Mouse (Mus musculus) monocyte, adult 2 months (primary cell): Measurements from ENCODE around the gene Zdhhc14.

Source experiments
- DNase-seq, 2 experiments: peaks; one replicate each; pipeline ENCODE4 v3.0.0; 2022; ENCODE audit warnings: low spot score in 2 of 2, low read depth in 1 of 2

Gene Zdhhc14

DNA sequence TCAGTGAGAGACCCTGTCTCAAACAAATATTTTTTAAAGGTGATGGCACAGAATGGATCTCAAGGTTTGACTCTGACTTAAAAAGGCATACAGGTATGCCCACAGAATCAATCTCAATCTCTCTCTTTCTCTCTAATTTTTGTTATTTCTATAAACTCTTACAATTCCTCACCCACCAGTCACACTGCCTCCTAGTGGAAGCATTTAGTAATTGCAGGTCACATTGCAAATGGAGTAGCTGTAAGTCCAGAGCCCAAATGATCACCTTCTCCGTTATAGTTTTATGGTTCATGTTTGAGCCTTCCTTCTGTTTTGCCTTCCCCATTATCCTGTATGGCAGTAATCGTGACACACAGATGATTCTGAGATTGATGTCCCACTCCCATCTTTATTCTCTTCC, 230.4 kb downstream of the Zdhhc14 start:
- DNase-seq = no peak

- no peak for DNase-seq
These were observed 231.3 kb downstream of the Zdhhc14 start for GRCm38 (mm10) chr17:5723601-5724189.

DNA sequence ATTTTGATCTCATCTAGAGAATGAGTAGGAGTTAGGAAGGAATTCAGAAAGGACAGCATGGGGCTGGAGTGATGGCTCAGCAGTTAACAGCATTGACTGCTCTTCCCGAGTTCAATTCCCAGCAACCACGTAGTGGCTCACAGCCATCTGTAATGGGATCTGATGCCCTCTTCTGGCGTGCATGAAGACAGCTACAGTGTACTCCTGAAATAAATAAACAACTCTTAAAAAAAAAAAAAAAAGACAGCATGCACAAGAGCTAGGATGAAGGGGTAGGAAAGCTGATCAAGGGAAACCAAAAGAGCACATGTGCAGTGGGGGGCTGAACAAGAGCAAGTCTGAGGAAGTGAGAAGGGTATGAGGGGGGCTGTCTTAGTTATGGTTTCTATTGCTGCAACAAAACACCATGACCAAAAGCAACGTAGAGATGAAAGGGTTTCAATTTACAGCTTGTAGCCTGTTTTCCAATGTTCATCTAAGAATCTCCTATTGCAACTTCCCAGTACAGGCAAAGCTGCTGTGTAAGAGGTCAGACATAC, 237.3 kb downstream of the Zdhhc14 start:
- no peak for DNase-seq

DNA sequence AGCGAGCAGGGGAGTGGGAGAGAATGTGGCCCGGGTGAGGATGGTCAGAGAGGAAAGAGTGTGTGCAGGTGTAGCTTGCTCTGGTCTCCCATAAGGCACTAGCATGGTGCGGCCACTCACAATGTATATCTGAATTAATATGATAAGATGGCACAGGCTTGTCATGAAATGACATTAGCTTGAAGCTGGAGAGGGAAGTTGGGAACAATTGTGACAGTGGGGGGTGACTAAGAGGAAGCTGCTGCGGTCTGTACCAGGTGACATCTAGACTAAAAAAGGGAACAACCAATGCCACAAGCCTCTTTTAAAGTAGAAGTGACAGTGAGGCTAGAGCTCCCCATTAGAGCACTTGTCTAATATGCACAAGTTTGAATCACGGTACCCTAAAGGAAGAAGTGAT, 238.2 kb downstream of the Zdhhc14 start:
- DNase-seq = peak; percentile 38 to 54

DNA sequence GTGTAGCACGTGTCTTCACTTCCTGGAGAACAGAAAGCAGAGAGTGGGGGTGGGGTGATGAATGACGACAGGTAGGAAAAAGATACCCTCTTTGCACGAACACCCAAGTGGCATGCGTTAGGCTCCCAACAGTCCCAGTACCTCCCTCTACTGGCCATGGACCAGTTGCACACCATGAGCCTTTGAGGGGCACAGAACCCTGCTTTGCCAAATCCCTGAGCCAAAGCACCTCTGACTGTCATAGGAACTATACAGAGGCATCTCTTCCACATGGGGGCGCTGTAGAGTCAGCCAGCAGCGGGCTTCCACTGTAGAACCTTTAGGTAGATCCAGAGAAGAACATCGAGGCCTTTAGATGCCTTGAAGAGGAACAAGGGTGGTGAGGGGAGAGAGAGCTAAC, 241.0 kb downstream of the Zdhhc14 start:
- peak in 1 of 2 experiments; percentile 24 for DNase-seq

DNA sequence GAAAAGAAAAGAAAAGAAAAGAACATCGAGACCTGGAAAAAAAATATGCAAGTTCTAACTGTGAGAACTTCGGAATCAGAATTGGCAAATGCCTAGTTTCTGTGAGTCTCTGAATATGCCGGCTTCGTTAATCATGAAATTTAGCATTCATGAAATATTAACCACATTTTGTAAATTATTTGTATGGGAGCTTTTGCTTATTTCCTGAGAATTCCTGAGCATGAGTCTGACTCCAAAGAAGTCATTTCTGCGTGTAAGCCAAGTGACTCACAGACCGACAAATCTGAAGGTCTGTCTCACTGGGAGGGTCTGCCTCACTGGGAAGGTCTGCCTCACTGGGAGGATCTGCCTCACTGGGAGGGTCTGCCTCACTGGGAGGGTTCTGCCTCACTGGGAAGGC, 248.7 kb downstream of the Zdhhc14 start:
- no peak for DNase-seq

DNA sequence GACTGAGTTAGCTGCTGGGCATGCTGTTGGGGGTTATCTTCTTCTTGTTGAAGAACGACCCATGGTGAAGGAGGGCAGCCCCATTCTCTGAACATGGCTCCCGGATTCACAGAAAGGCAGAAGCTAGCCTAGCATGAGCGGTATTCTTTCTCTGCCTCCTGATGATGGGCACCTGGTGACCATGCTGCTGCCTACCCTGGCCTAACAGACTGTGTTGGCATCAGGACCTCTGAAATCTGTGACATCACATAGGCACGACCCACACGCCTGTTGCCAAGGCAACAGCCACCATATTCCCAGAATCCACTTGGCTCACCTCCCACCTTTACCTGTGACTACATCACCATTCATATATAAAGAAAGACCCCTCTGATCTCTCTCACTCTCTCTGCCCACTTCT, 251.7 kb downstream of the Zdhhc14 start:
- no peak for DNase-seq

DNA sequence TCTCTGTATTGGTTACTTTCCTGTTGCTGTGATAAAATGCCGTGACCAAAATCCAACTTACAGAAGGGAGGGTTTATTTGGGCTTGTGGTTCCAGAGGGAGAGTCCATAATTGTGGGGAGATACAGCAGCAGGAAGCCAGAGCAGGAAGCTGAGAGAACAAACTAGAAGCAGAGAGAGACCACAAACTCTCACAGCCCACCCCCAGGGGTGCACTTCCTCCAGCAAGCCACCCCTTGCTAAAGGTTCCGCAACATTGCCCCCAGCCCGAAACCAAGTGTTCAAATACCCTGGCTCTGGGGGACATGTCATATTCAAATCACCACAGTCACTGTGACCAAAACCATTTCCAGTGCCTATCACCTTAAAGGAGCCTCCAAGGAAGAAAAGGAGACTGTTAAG, 254.0 kb downstream of the Zdhhc14 start:
- no peak for DNase-seq

GRCm38 (mm10) chr17:5747539-5748500, 255.5 kb downstream of the Zdhhc14 start:
- DNase-seq = no peak

DNA sequence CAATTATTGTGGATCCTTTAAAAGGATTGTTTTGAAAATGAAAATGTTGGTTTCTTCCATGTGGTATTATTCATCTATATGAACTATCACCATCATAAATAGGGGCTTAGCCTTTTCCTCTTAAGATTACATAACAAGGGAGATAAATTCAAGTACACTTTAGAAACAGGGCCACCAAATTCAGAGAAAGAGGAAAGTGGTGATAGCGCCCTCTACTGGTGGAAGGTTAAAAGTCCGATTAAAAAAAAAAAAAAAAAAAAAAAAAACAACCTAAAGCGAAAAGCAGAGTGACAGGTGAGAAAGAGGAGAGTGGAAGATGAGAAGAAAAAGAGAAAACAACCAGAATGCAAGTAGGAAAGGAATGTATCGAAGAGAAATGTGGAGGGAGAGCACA, 256.1 kb downstream of the Zdhhc14 start:
- no peak for DNase-seq

- DNase-seq = no peak
These were observed 257.9 kb downstream of the Zdhhc14 start for GRCm38 (mm10) chr17:5750278-5750677.

- DNase-seq = no peak
These were observed 258.7 kb downstream of the Zdhhc14 start for GRCm38 (mm10) chr17:5751066-5751465.

GRCm38 (mm10) chr17:5752322-5752715, 260.0 kb downstream of the Zdhhc14 start:
- DNase-seq = no peak

DNA sequence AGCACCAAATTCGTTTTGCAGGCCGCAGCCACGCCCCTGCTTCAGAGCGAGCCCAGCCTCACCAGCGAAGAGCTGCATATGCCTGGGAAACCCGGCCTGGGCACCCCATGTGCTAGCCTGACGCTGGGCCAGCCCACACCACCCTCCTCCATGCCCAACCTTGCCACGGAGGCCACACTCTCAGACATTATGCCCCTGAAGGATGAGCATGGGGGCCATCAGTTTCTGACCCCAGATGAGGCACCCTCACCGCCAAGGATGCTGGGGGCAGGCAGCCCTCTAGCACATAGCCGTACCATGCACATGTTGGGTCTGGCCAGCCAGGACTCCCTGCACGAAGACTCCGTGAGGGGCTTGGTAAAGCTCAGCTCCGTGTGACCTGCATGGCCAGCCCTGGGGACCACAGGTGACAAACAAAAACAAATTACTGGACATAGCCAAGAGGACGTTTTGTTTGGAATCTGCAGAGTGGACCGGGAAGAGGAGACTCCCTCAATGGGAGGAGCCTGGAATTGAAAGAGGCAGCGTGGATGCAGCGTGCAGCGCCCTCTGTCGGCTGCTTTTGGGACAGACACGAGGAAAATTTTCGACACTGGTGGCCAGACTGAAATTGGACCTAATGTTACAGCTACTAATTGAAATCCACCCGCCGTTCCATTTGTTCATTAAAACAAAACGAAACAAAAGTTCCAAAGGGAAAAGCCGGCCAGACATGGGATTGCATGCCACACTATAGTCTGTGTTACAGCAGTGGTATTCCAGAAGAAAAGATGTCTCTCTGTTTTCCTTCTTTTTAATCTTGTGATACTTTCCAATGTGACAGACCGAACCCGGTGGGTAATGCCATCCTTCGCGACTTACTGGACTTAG, 260.6 kb downstream of the Zdhhc14 start:
- DNase-seq = peak in 1 of 2 experiments; percentile 47

GRCm38 (mm10) chr17:5755489-5755888, 263.1 kb downstream of the Zdhhc14 start:
- DNase-seq = no peak

DNA sequence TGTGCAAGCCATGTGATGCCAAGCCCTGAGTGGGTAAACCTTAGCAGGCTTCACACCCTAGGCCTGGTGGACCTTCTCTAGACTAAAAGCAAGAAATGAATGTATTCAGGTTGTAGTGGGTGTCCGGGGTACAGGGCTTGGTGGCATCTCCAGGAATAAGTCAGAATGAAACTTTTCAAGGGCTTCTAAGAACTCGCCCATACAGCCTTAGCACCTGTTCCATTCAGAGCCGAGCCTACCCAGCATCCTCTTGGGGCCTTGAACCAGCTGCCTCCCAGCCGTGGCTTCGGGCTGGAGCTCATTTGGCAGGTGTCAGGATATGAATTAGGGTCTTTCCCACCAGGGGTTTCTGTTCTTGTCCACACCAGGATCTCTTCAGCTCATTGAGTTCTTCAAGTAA, 263.7 kb downstream of the Zdhhc14 start:
- no peak for DNase-seq

DNA sequence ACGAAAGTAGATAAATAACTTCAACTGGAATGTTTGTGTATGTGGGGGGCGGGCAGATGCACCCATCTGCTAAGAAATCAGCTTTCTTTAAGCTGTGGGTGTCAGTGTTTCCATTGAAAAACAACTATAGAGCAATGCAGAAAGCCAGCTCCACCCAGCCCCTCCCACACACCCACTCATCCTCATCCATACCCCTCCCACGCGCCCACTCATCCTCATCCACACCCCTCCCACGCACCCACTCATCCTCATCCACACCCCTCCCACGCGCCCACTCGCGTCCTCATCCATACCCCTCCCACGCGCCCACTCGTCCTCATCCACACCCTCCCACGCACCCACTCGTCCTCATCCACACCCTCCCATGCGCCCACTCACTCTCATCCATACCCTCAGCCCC, 264.5 kb downstream of the Zdhhc14 start:
- no peak for DNase-seq

GRCm38 (mm10) chr17:5763768-5764167, 271.4 kb downstream of the Zdhhc14 start:
- DNase-seq = no peak

DNA sequence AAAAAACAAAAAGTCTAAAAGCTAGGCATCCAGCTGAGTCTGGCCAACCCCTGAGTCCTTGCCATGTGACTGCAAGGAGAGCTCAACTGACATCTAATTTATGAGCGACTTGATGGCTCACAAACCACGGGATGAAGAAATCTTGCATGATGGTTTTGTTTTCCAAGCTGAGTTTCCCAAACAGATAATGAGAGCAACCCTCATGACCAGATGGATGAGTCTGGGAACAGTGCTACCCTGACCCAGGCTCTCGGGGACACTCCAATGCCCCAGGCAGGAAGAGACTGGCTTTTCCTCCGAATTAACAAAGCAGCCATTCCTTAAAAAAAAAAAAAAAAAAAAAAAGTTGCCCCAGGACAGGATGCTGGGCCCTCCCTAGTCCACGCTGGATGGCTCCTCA, 271.9 kb downstream of the Zdhhc14 start:
- no peak for DNase-seq

- DNase-seq = no peak
These were observed 273.4 kb downstream of the Zdhhc14 start for GRCm38 (mm10) chr17:5765746-5766145.

GRCm38 (mm10) chr17:5768164-5768705, 275.9 kb downstream of the Zdhhc14 start:
- DNase-seq = no peak
